Mouse (Mus musculus): ENCODE results near the gene Tmem63a. TPM values are rescaled to one million over a fixed set of nuclear protein-coding genes. Genes with fewer than 3 reads are reported as not detected.
"Not testable (repeated sequence)": the region's sequence is repeated elsewhere in the genome, so short reads cannot be mapped to it uniquely, and the experiment has no call there.

The Tmem63a gene
- polyA plus RNA-seq, 1 experiment from 2014 or later: 1.4 TPM

- H3K4me1 ChIP-seq: no peaks in the 10 kb centered on the region
- WGBS: 84% methylated on average over 24 of the region's 24 CpGs
- H3K27me3 ChIP-seq (replicated peaks): no peaks in the 10 kb centered on the region
- H3K36me3 ChIP-seq (replicated peaks): no peaks in the 10 kb centered on the region
- no peak overlapping the region for H3K9ac ChIP-seq
- H3K4me3 ChIP-seq: no peak overlapping the region
- no peak for ATAC-seq (replicated peaks)
- H3K27ac ChIP-seq: no peak overlapping the region
- no peaks in the 10 kb centered on the region for H3K9me3 ChIP-seq
- no peak overlapping the region for H3K4me2 ChIP-seq
Measured at GRCm38 (mm10) chr1:180979484-180980251, 37.5 kb downstream of the Tmem63a start.

GRCm38 (mm10) chr1:180980464-180980863, 38.3 kb downstream of the Tmem63a start:
- Histone ChIP-seq H3K4me1 (no peaks in the 10 kb centered on the region), H3K27me3 (replicated peaks) (no peaks in the 10 kb centered on the region), H3K27ac (no peak overlapping the region), H3K4me3 (no peak overlapping the region), H3K9me3 (no peaks in the 10 kb centered on the region), H3K4me2 (no peak overlapping the region), H3K36me3 (replicated peaks) (no peaks in the 10 kb centered on the region), H3K9ac (no peak overlapping the region)
- no peak for ATAC-seq (replicated peaks)
- WGBS: 72% methylated on average over 2 of the region's 2 CpGs

GRCm38 (mm10) chr1:180981298-180982046, 39.3 kb downstream of the Tmem63a start:
- 80% methylated on average over 7 of the region's 7 CpGs for WGBS
- H3K9ac ChIP-seq; H3K36me3 ChIP-seq (replicated peaks); H3K4me1 ChIP-seq; H3K4me2 ChIP-seq; H3K4me3 ChIP-seq; ATAC-seq (replicated peaks); H3K27me3 ChIP-seq (replicated peaks); H3K27ac ChIP-seq; H3K9me3 ChIP-seq: not testable (repeated sequence)

- no peaks in the 10 kb centered on the region for H3K36me3 ChIP-seq (replicated peaks)
- H3K9ac ChIP-seq: no peak overlapping the region
- H3K27ac ChIP-seq: no peak overlapping the region
- WGBS: 92% methylated on average over 8 of the region's 8 CpGs
- no peak overlapping the region for H3K4me3 ChIP-seq
- no peaks in the 10 kb centered on the region for H3K9me3 ChIP-seq
- H3K27me3 ChIP-seq (replicated peaks): no peaks in the 10 kb centered on the region
- H3K4me1 ChIP-seq: 0 out of 2 replicates have a peak, but pooled peaks cover 2% of the 10 kb centered on the region
- no peak overlapping the region for H3K4me2 ChIP-seq
- ATAC-seq (replicated peaks): no peak
Measured at GRCm38 (mm10) chr1:180986701-180987100, 44.6 kb downstream of the Tmem63a start.

GRCm38 (mm10) chr1:180987759-180988158, 45.6 kb downstream of the Tmem63a start:
- H3K9me3 ChIP-seq: no peaks in the 10 kb centered on the region
- peak overlapping the region; percentile 28; the same call in 1 of the 2 replicates for H3K4me2 ChIP-seq
- no peaks in the 10 kb centered on the region for H3K27me3 ChIP-seq (replicated peaks)
- no peaks in the 10 kb centered on the region for H3K36me3 ChIP-seq (replicated peaks)
- H3K27ac ChIP-seq: no peak overlapping the region
- 1% methylated on average over 9 of the region's 9 CpGs for WGBS
- no peak for ATAC-seq (replicated peaks)
- no peak overlapping the region for H3K4me3 ChIP-seq
- 0 out of 2 replicates have a peak, but pooled peaks cover 2% of the 10 kb centered on the region for H3K4me1 ChIP-seq
- no peak overlapping the region; the same call in 1 of the 2 replicates for H3K9ac ChIP-seq

- Histone ChIP-seq H3K27me3 (replicated peaks) (no peaks in the 10 kb centered on the region), H3K4me2 (no peak overlapping the region), H3K9me3 (no peaks in the 10 kb centered on the region), H3K4me1 (0 out of 2 replicates have a peak, but pooled peaks cover 2% of the 10 kb centered on the region), H3K36me3 (replicated peaks) (no peaks in the 10 kb centered on the region), H3K27ac (no peak overlapping the region), H3K9ac (no peak overlapping the region), H3K4me3 (no peak overlapping the region)
- ATAC-seq (replicated peaks): no peak
- 76% methylated on average over 3 of the region's 3 CpGs for WGBS
Measured at GRCm38 (mm10) chr1:180990671-180991070, 48.5 kb downstream of the Tmem63a start.

GRCm38 (mm10) chr1:180992142-180992541, 50.0 kb downstream of the Tmem63a start:
- 61% methylated on average over 3 of the region's 3 CpGs for WGBS
- no peak for ATAC-seq (replicated peaks)
- Histone ChIP-seq H3K36me3 (replicated peaks) (no peaks in the 10 kb centered on the region), H3K4me1 (0 out of 2 replicates have a peak, but pooled peaks cover 2% of the 10 kb centered on the region), H3K9ac (no peak overlapping the region), H3K27me3 (replicated peaks) (no peaks in the 10 kb centered on the region), H3K4me2 (no peak overlapping the region), H3K4me3 (no peak overlapping the region), H3K27ac (no peak overlapping the region), H3K9me3 (no peaks in the 10 kb centered on the region)

GRCm38 (mm10) chr1:181000501-181001092, 58.5 kb downstream of the Tmem63a start:
- 41% methylated on average over 10 of the region's 10 CpGs for WGBS
- Histone ChIP-seq H3K9ac (no peak overlapping the region), H3K27ac (no peak overlapping the region)

GRCm38 (mm10) chr1:181001217-181001616, 59.1 kb downstream of the Tmem63a start:
- Histone ChIP-seq H3K4me2 (no peak overlapping the region), H3K36me3 (replicated peaks) (no peaks in the 10 kb centered on the region), H3K4me3 (no peak overlapping the region), H3K27me3 (replicated peaks) (no peaks in the 10 kb centered on the region), H3K9me3 (no peaks in the 10 kb centered on the region), H3K9ac (no peak overlapping the region), H3K27ac (no peak overlapping the region), H3K4me1 (no peaks in the 10 kb centered on the region; the same call in 1 of the 2 replicates)
- 93% methylated on average over 3 of the region's 3 CpGs for WGBS
- ATAC-seq (replicated peaks): no peak

More at GRCm38 (mm10) chr1:181000501-181001092, 58.5 kb downstream of the Tmem63a start:
- no peaks in the 10 kb centered on the region; the same call in 1 of the 2 replicates for H3K4me1 ChIP-seq
- no peaks in the 10 kb centered on the region for H3K27me3 ChIP-seq (replicated peaks)
- H3K9me3 ChIP-seq: no peaks in the 10 kb centered on the region
- no peak for ATAC-seq (replicated peaks)
- no peak overlapping the region for H3K4me3 ChIP-seq
- no peaks in the 10 kb centered on the region for H3K36me3 ChIP-seq (replicated peaks)
- H3K4me2 ChIP-seq: no peak overlapping the region

- Histone ChIP-seq H3K27ac (no peak overlapping the region), H3K36me3 (replicated peaks) (no peaks in the 10 kb centered on the region), H3K9ac (no peak overlapping the region), H3K27me3 (replicated peaks) (no peaks in the 10 kb centered on the region), H3K4me3 (no peak overlapping the region), H3K4me2 (no peak overlapping the region), H3K4me1 (no peaks in the 10 kb centered on the region; the same call in 1 of the 2 replicates), H3K9me3 (no peaks in the 10 kb centered on the region)
- 92% methylated on average over 3 of the region's 3 CpGs for WGBS
- ATAC-seq (replicated peaks): no peak
Measured at GRCm38 (mm10) chr1:181001621-181002020, 59.5 kb downstream of the Tmem63a start.

GRCm38 (mm10) chr1:181003790-181004189, 61.6 kb downstream of the Tmem63a start:
- Histone ChIP-seq H3K4me2 (no peak overlapping the region), H3K27ac (no peak overlapping the region), H3K4me1 (no peaks in the 10 kb centered on the region; the same call in 1 of the 2 replicates), H3K36me3 (replicated peaks) (no peaks in the 10 kb centered on the region), H3K9me3 (no peaks in the 10 kb centered on the region), H3K4me3 (no peak overlapping the region), H3K27me3 (replicated peaks) (no peaks in the 10 kb centered on the region), H3K9ac (no peak overlapping the region)
- 85% methylated on average over 2 of the region's 2 CpGs for WGBS
- ATAC-seq (replicated peaks): no peak

- ATAC-seq (replicated peaks): no peak
- no peaks in the 10 kb centered on the region for H3K9me3 ChIP-seq
- H3K9ac ChIP-seq: no peak overlapping the region
- H3K27ac ChIP-seq: no peak overlapping the region
- no peaks in the 10 kb centered on the region for H3K27me3 ChIP-seq (replicated peaks)
- 89% methylated on average over 8 of the region's 8 CpGs for WGBS
- no peaks in the 10 kb centered on the region; the same call in 1 of the 2 replicates for H3K4me1 ChIP-seq
- H3K36me3 ChIP-seq (replicated peaks): no peaks in the 10 kb centered on the region
- H3K4me3 ChIP-seq: no peak overlapping the region
- no peak overlapping the region for H3K4me2 ChIP-seq
Measured at GRCm38 (mm10) chr1:181005331-181005730, 63.2 kb downstream of the Tmem63a start.

All from midbrain, embryonic 15.5 days (tissue).